Mouse (Mus musculus) hindbrain, embryonic 11.5 days (tissue): ENCODE data around the gene Pakap. TPM values are rescaled to one million over a fixed set of nuclear protein-coding genes. Genes with fewer than 3 reads are reported as not detected.

ENCODE experiments used
- polyA plus RNA-seq: library from polyadenylated mRNA; unstranded; fragments of >200 nt; fragmentation: Nextera tagmentation; extraction: Ambion mirVana; gene quantifications from 2 replicates; pipeline ENCODE4 v1.2.1, GENCODE M21; 2014

The Pakap gene
- polyA plus RNA-seq, 1 experiment from 2014 or later = 24.7 TPM

Other genes starting within 250 kb of the Pakap start
- 2.5 and 3.6 TPM in 2 replicates for gene Palm2, start 133.9 kb upstream of the Pakap start, polyA plus RNA-seq
- gene Akap2, start 149.5 kb downstream of the Pakap start, polyA plus RNA-seq = 30.9 and 38.2 TPM in 2 replicates